Mouse (Mus musculus): ENCODE data around the gene Adora3.

Gene Adora3

DNA sequence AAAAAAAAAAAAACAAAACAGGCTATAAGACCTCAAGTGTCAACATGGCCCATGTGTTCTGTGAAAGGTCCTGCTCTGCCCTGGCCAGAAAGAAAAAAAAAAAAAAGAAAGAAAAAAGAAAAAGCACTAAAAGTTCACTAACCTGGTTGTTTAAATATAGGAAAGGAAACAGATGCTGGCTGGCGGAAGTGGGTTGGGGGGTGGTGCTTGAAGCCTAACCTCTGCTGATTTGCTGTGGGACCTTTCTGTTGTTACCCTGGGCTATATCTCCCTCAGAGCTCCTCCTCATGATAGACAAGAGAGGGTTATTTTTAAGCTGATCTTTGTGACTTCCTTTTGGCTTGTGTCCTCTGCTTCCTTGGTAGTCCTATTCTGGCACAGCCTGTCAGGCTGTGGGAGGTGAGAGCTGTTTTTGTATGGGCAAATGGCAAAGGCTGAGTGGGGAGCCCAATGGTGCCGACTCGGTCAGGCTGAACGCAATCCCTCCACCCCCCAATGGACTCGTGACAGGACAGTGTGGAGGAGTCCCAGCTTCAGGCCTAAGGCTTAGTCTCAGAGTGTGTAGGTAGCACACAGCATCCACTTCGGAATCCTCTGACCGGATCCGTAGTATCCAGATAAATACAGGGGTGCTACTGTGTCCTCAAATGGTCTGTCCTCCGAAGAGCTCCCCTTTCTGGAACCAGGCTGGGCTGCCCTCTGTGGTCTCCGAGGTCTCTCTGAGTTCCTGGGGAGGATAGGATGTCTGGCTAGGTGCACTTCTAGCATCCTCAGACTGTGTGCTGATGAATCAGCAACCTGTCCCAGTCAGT, 21.3 kb downstream of the Adora3 start:
- TF ChIP-seq GATA4 (IDR thresholded peaks at IDR 0.05; ENCODE audit: insufficient replicate concordance, low read length) = peak; percentile 85

DNA sequence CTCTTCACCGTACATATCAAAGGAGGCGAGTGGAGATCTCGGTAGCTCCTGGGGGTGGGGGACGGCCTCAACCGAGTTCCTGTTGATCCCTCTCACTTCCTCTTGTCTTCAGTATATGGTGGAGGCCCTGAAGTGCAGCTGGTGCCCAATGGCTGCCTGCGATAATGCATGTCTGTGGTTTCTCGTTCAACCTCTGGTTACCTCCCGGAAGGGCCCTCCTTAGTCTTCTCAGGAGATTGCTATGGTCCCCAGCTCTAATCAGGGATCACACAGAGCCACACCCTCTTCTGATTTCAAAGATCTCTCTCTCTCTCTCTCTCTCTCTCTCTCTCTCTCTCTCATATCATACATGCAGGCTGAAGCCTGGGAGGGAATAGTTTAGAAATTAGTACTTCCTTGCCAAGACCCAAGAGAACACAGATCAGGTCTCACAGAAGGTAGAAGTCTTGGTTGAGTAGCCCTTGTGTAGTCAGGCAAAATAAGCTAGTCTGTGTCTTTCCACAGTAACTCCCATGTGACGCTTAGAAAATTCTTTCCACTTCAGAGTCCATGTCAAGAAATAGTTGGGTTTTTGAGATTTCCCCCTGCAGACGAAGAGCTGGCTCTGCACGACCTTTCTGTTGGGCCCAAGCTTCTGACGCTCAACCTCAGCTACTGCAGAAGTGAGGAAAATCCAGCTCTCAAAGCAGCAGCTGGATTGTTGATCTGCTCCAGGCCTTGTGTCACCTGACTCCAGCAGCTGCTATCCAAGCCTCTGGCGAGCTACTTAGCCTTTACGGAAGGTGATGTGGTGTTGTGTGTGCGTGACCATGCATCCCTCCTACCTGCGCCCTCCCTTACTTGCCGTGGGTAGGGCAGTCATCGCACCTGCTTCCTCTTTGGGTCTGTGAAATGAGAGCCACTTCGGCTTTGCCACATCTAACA, 22.2 kb downstream of the Adora3 start:
- TF ChIP-seq GATA4 (IDR thresholded peaks at IDR 0.05; ENCODE audit: insufficient replicate concordance, low read length) = no peak

DNA sequence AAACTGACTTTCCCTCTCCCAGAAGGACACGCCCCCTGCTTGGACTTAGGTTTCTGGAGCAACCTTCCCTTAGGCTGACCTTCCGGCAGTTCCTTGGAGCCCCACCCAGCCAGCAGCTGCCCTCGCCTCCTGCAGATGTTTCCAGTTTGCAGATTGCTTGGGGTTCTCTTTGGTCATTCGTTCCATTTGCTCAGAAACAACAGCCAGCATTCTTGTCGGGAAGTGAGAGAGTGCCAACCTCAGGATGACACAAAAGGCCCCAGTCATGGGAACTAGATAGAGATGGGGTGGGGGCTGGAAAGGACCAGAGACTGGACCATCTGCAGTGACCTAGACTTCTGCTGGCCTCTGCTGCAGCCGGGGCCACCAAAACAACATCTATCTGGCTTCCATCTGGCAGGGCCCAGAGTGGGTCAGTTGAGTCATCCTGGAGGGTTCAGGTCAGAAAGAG, 23.3 kb downstream of the Adora3 start:
- no peak for TF ChIP-seq GATA4 (IDR thresholded peaks at IDR 0.05; ENCODE audit: insufficient replicate concordance, low read length)

DNA sequence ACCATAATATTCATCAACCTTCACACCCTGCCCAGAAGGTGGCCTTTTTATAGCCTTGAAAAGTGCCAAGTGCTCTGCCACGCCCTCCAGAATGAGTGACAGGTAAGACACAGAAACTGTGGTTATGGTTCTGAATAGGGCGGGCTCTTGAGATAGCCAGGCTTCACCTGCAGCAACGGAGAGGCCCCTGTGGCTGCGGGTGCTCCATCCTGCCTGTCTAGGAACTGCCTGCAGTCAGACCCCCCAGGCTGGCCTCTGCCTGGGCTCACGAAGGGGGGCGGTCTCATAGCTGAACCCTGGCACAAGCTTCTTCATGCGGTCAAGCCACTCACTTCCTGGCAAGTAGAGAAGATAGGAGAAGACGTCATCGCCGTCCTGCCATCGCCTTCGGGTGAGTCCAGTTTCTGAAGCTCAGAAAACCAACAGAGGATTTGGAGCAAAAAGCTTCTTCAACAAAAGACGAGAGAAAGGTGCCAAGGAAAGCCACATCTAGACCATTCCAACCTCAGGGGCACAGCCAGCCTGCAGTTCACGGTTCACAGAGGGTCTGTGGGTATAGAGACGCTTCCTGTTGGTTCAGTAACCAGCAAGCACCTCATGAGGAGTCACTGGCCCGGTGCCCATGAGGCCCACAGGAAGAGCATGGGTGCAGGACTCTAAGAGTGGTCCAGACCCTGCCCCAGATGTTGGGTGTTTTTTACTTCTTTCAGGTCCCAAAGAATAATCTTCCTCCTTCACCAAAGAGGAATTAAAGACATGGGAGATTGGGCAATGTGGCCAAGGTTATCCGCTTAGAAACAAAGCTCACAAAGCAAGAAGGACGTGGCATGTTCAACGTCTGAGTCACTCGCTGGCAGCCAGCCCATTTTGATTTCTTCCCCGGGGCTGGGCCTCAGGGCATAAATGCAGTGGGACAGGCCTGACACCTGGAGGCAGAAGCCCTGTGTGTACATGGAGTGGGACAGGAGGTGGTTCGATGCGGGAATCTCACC, 24.2 kb downstream of the Adora3 start:
- TF ChIP-seq GATA4 (IDR thresholded peaks at IDR 0.05; ENCODE audit: insufficient replicate concordance, low read length) = peak; percentile 16; the same call in 1 of the 2 replicates

DNA sequence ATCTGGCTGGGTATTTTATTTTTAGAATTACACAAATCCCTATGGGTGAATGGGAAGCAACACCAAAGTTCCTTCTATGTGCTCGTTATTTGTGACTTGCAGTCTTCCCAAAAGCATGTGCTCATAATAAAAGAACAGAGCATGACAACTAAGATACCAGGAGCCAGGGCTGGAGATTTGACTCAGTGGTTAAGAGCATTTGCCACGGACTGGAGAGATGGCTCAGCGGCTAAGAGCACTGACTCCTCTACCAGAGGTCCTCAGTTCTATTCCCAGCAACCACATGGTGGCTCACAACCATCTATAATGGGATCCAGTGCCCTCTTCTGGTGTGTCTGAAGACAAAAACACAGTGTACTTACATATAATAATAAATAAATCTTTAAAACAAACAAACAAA, 26.2 kb downstream of the Adora3 start:
- TF ChIP-seq GATA4 (IDR thresholded peaks at IDR 0.05; ENCODE audit: insufficient replicate concordance, low read length) = no peak

DNA sequence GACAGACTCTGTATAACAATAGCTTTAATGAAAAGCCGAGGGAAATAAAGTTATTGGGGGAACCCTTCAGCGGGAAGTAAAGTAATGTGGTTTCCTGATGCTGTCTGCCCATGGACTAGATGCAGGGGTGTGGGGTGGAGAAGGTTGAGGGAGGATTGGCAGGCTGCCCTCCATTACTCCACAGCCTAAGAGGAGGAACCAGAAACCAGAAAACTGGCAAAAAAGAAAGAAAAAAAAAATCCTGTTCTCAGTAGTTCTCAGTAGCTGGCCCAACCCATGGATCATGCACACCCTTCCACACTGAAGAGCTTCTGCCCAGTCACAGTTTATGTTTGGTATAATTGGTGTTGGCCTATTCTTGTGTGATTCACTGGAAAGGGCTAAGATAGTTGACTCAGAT, 27.7 kb downstream of the Adora3 start:
- TF ChIP-seq GATA4 (IDR thresholded peaks at IDR 0.05; ENCODE audit: insufficient replicate concordance, low read length) = no peak

DNA sequence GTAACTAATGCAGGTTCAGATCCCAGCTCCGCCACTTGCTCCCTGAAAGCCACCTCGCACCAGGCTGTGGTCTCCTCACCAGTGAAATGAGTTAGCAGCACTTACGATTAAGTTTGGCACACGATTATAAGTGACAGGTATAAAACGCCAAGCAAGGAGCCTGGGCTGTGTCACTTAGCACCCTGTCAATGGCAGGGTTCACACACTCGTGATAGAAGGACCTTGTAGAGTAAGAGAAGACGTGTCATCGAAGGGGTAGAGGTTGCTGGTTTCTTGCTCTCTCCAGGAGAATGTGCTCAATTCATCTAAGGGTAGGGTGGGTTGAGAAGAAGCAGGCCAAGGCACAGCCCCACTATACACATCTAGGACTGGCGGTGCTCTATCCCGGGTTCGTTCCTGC, 28.2 kb downstream of the Adora3 start:
- TF ChIP-seq GATA4 (IDR thresholded peaks at IDR 0.05; ENCODE audit: insufficient replicate concordance, low read length) = no peak

DNA sequence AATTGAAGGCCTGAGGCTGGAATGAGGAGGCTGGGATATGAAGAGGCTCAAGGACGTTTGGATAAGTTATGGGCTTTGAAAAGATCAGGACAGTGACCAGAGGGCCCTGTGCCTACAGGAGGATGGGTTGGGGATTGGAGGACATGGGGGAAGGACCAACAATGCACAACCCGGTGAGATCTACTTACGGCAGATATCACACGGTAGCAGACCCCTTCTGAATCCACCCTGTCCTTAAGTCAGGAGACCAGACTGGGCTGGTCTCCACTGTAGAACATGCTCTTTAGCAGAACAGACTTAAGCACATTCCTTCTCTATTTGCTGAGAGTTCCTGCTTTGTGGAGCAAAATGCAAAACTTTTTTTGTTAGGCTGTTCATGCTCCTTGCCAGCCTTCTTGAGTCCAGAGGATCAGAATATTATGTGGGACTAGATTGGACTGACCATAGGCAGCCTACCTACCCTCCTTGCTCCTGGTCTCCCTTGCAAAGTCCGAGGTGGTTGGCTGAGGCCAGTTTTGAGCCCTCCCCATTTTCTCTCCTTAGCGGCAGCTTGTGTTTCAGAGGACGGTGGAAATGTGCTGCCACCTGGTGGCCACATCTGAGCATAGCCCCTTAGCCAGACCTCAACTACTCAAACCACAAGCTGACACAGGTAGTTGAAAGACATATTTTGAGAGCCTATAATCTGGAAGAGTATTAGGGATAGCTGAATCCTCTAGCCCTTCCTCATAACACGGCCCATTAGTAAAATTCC, 28.9 kb downstream of the Adora3 start:
- no peak for TF ChIP-seq GATA4 (IDR thresholded peaks at IDR 0.05; ENCODE audit: insufficient replicate concordance, low read length)

DNA sequence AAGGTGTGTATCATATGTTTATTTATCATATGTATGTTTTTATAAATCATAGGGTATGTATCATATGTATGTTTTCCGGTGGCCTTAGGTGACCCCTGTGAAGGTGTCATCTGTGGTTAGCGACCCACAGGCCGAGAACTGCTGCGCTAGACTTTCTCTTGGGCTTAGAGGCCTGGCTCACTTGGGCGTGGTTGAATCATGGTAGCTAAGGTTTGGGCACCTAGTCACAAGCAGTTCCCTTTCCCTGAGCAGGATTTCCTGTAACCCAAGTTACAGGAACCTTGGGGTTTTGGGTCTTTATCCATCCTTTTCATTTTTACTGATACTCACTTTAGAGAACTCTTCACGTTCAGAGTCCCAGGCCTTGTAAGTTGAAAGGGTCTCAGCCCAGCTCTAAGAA, 29.6 kb downstream of the Adora3 start:
- TF ChIP-seq GATA4 (IDR thresholded peaks at IDR 0.05; ENCODE audit: insufficient replicate concordance, low read length) = no peak

DNA sequence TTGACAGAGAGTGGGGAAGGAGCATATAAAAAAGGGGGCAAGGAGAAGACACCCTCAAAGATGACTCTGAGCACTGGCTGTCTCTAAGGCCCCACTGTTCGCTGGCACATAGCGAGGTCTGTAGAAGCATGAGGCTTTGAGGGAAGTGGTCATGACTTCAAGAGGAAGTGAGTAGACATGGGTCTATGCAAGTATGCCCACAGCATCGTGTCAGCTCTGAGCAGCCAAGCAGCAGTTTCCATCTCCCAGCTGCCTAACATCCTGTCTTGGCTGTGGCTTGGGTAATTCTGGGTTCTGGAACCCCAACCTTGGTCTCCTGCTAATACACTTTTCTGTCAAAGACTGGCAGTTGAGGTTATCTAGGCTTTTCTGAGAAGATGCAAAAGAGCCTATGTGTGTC, 30.1 kb downstream of the Adora3 start:
- no peak for TF ChIP-seq GATA4 (IDR thresholded peaks at IDR 0.05; ENCODE audit: insufficient replicate concordance, low read length)

DNA sequence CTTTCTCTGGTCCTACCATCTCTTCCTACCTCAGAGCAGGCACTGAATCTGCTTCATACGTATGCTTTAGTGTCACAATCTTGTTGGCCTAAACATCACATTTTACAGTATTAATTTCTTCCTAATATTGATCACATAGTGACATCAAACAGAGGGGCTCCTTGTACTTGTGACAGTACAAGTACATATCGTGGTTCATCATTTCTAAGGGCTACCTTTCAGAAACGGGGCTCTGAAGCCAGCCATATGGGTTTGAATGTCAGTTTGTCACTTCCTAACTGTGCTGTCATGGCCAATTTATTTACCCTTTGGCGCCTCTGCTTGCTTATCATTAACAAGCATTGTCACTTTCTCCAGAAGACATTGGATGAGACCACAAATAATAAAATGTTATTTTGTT, 30.8 kb downstream of the Adora3 start:
- no peak for TF ChIP-seq GATA4 (IDR thresholded peaks at IDR 0.05; ENCODE audit: insufficient replicate concordance, low read length)

DNA sequence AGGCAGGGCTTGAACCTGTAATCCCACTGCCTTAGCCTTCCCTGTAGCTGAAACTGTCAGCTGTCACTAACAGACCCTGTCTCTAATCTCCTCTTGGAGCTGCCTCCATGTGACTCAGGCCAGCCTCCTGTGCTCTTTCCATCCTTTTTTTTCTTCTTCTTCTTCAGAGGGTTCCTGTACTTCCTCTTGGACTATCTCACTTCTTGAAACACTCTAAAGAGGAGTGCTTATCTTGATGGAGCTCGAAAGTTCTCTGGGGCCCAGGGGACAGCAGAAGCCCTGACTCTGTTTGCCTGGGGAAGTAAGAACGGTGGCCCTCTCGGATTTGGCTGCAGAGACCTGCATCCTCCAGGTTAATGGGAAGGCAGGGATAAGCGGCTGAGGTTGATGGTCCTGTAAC, 33.6 kb downstream of the Adora3 start:
- no peak for TF ChIP-seq GATA4 (IDR thresholded peaks at IDR 0.05; ENCODE audit: insufficient replicate concordance, low read length)

DNA sequence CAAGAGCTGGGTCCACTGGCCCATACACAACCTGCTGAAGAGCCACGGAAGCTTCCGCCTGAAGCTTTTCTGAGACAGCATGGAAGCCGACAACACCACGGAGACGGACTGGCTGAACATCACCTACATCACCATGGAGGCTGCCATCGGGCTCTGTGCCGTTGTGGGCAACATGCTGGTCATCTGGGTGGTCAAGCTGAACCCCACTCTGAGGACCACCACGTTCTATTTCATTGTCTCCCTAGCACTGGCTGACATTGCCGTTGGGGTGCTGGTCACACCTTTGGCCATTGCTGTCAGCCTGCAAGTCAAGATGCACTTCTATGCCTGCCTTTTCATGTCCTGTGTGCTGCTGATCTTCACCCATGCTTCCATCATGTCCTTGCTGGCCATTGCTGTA, 34.1 kb downstream of the Adora3 start:
- no peak for TF ChIP-seq GATA4 (IDR thresholded peaks at IDR 0.05; ENCODE audit: insufficient replicate concordance, low read length)

Measured in liver, adult (tissue).